Mouse (Mus musculus) kidney, adult 2 months (tissue): Measurements from ENCODE around the gene Mcpt2. TPM values are rescaled to one million over a fixed set of nuclear protein-coding genes. Genes with fewer than 3 reads are reported as not detected.
"Not testable (repeated sequence)": the region's sequence is repeated elsewhere in the genome, so short reads cannot be mapped to it uniquely, and the experiment has no call there.

Source experiments
- DNase-seq: peaks from one replicate; pipeline ENCODE4 v3.0.0; 2021
- H3K27ac ChIP-seq: fragments of 200-500 bp; 2 replicates; pipeline ENCODE4 v1.5.1; 2012; ENCODE audit warnings: low read depth, low read length, control low read depth, inconsistent platforms; ENCODE audit not compliant: insufficient read depth
- H3K27me3 ChIP-seq: fragments of 200-500 bp; replicated peaks from 2 replicates; pipeline ENCODE4 v1.6.1; 2012; ENCODE audit warnings: mild to moderate bottlenecking, moderate library complexity, low read length, inconsistent platforms; ENCODE audit not compliant: control insufficient read depth, insufficient read depth
- H3K36me3 ChIP-seq: fragments of 200-500 bp; 2 replicates; pipeline ENCODE4 v1.6.1; 2012; ENCODE audit warnings: mild to moderate bottlenecking, moderate library complexity, low read length, inconsistent platforms; ENCODE audit not compliant: control insufficient read depth, insufficient read depth
- H3K4me1 ChIP-seq: fragments of 200-500 bp; 2 replicates; pipeline ENCODE4 v1.6.1; 2011; ENCODE audit warnings: low read length; ENCODE audit not compliant: control insufficient read depth, insufficient read depth
- H3K4me3 ChIP-seq: fragments of 200-500 bp; 2 replicates; pipeline ENCODE4 v1.5.1; 2011; ENCODE audit warnings: mild to moderate bottlenecking, low read depth, low read length, control low read depth; ENCODE audit not compliant: insufficient read depth
- CTCF ChIP-seq: fragments of 200-500 bp; conservative IDR thresholded peaks from 2 replicates; pipeline ENCODE4 v1.5.1; 2011; ENCODE audit warnings: low read depth, mild to moderate bottlenecking, control low read depth, low read length, moderate library complexity, mixed read lengths; ENCODE audit not compliant: insufficient read depth, insufficient read length
- POLR2A ChIP-seq: fragments of 200-500 bp; IDR thresholded peaks from one replicate; pipeline ENCODE4 v1.6.1; 2011; ENCODE audit warnings: low read depth, low read length, control low read depth
- WGBS: fragments of 180-500 bp; shearing (Covaris S2); methylation state at CpG from one replicate; pipeline ENCODE4 v1.1.7; 2018; 5-methylcytosine and 5-hydroxymethylcytosine counted together
- polyA plus RNA-seq: library from polyadenylated mRNA; depleted of rRNA; stranded (reverse); fragments of >200 nt; gene quantifications from 2 replicates; pipeline ENCODE4 v1.2.3, GENCODE M21; 2012; rRNA removed

The Mcpt2 gene
- not detected in 2 replicates for polyA plus RNA-seq

- H3K27ac ChIP-seq, H3K36me3 ChIP-seq, H3K4me3 ChIP-seq, H3K27me3 ChIP-seq, DNase-seq, H3K4me1 ChIP-seq: not testable (repeated sequence)
- WGBS, result 79% methylated on average over 1 of the region's 1 CpGs
Measured at GRCm38 (mm10) chr14:56041792-56042191, at the start of gene Mcpt2. TSS of gene Mcpt2 (plus strand) at chr14:56042041.

DNA sequence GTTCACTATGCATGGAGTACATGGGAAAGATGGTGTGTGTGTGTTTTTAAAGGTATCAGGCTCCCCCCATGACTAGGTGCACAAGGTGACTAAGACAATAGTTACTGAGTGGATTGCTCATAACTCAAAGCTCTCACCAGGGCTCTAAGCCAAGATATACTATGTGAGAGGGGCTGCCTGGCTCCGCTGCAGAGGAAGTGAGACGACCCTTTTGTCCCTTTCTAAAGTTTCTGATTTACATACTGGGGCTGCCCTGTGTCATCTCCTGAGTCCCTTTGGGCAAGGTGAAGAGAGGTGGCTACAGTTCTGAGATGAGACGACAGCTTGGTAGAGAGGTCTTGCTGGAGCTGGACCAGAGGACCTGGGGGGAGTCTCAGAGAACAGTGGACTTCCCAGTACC, 28.7 kb upstream of the Mcpt2 start:
- no peak for TF ChIP-seq CTCF
- TF ChIP-seq POLR2A, result no peak
- 44% methylated on average over 3 of the region's 3 CpGs for WGBS

DNA sequence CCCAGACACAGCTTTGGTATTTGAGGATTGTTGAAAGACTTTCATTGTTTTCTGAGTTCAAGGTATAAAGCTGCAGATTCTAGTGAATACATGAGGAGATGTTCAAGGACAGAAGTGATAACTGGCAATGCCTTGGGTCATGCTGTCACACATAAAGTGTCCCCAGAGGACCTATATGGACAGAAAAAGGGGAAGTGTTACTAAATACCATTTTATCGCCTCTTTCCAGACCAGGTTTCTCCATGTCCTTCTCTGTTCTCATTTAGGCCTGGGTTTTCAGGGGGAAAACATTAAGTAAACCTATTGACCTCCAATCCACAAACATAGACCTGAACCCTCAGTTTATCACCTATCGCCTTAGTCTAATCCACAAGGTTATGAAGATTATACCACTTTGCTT, 27.9 kb upstream of the Mcpt2 start:
- 93% methylated on average over 2 of the region's 2 CpGs for WGBS
- no peaks in the 10 kb centered on the region for H3K36me3 ChIP-seq
- no peaks in the 10 kb centered on the region for H3K4me1 ChIP-seq
- TF ChIP-seq CTCF, result no peak
- no peak for TF ChIP-seq POLR2A
- H3K27ac ChIP-seq, result no peak overlapping the region
- H3K4me3 ChIP-seq, result no peak overlapping the region
- DNase-seq, result no peak
- H3K27me3 ChIP-seq, result no peaks in the 10 kb centered on the region

More for the DNA sequence above, 28.7 kb upstream of the Mcpt2 start:
- Histone ChIP-seq H3K4me3 (no peak overlapping the region), H3K27me3 (no peaks in the 10 kb centered on the region), H3K4me1 (no peaks in the 10 kb centered on the region), H3K36me3 (no peaks in the 10 kb centered on the region), H3K27ac (no peak overlapping the region)
- no peak for DNase-seq

DNA sequence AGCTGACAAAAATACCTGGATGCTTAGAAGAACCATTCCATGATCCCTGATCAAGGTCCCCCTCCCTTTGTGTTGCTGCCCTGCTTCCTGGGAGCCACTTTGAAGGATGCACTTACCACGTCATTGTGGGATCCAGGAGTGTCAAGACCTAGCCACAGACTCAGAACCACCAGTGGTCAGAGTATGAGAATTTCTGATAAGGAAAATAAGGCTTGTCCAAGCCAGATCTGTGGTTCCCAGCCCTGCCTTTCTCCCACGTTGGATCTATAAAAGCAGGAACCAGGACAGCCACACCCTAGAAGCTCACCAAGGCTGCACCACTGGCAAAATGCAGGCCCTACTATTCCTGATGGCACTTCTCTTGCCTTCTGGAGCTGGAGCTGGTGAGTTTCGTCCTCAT, 24.2 kb upstream of the Mcpt2 start, which contains the start of gene Mcpt1:
TSS of gene Mcpt1 (plus strand) at position 301 of the 400 bp plus-strand sequence.
- H3K4me1 ChIP-seq, DNase-seq: not testable (repeated sequence)
- 77% methylated on average over 3 of the region's 3 CpGs for WGBS

DNA sequence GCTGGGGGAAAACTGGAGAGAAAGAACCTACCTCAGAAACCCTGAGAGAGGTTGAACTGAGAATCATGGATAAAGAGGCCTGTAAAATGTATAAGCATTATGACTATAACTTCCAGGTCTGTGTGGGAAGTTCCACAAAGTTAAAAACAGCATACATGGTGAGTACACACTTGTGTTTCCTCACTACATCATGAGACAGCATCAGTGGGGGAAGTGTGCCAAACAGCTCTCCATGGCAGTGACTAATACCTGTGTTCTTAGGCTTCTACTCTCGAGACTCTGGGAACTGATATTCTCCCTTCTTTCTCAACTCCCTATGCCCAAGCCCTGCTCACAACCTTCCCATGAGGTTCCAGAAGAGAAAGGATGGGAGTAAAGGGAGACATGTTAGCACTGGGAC, 22.4 kb upstream of the Mcpt2 start:
- Histone ChIP-seq H3K27ac (no peak overlapping the region), H3K4me1 (no peaks in the 10 kb centered on the region), H3K36me3 (no peaks in the 10 kb centered on the region), H3K27me3 (no peaks in the 10 kb centered on the region), H3K4me3 (no peak overlapping the region)
- WGBS, result 58% methylated on average over 1 of the region's 1 CpGs
- TF ChIP-seq CTCF (no peak), POLR2A (no peak)
- DNase-seq, result no peak

More for the DNA sequence above, 24.2 kb upstream of the Mcpt2 start, which contains the start of gene Mcpt1:
- not testable (repeated sequence) for H3K27me3 ChIP-seq, H3K36me3 ChIP-seq, H3K27ac ChIP-seq, H3K4me3 ChIP-seq

- DNase-seq, H3K27me3 ChIP-seq, H3K27ac ChIP-seq, H3K4me1 ChIP-seq, H3K4me3 ChIP-seq, H3K36me3 ChIP-seq: not testable (repeated sequence)
- WGBS, result 85% methylated on average over 4 of the region's 4 CpGs
Measured at GRCm38 (mm10) chr14:56021305-56021704, 20.5 kb upstream of the Mcpt2 start.

DNA sequence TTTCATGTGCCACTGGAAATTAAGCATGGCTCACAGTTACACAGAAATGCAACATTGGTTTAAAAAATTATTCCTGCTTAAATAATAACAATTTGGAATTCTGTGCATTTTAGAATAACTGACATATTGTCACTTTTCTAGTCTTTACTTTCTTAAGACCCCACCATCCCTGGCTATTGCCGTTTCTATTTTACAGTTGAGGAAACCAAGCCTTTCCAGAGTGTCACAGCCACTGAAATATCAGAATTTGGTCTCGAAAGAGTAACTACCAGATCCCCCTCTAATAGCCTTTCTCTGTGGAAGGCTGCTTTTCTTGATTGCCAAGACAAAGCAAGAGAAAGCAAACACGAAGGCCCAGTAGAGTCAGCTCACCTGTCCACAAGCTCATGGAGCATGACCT, 11.4 kb upstream of the Mcpt2 start, which contains the start of gene Mcpt9:
TSS of gene Mcpt9 (minus strand) at position 101 of the 400 bp plus-strand sequence.
- 74% methylated on average over 3 of the region's 3 CpGs for WGBS
- H3K4me1 ChIP-seq, H3K36me3 ChIP-seq, DNase-seq, H3K27ac ChIP-seq, H3K27me3 ChIP-seq, H3K4me3 ChIP-seq: not testable (repeated sequence)

DNA sequence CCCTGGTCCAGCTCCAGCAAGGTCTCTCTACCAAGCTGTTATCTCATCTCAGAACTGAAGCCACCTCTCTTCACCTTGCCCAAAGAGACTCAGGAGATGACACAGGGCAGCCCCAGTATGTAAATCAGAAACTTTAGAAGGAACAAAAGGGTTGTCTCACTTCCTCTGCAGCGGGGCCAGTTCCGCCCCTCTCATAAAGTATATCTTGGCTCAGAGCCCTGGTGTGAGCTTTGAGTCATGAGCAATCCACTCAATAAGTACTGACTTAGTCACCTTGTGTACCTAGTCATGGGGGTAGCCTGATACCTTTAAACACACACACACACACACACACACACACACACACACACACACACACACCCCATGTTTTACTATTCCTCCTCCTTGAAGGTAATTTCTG, 7.4 kb upstream of the Mcpt2 start:
- TF ChIP-seq CTCF (no peak), POLR2A (no peak)
- no peak for DNase-seq
- no peaks in the 10 kb centered on the region for H3K27me3 ChIP-seq
- WGBS, result 52% methylated on average over 2 of the region's 2 CpGs
- H3K4me3 ChIP-seq, result no peak overlapping the region
- H3K4me1 ChIP-seq, result no peaks in the 10 kb centered on the region
- H3K27ac ChIP-seq, result no peak overlapping the region
- no peaks in the 10 kb centered on the region for H3K36me3 ChIP-seq
